Mouse (Mus musculus): Measurements from ENCODE around the gene Btnl4.

DNA sequence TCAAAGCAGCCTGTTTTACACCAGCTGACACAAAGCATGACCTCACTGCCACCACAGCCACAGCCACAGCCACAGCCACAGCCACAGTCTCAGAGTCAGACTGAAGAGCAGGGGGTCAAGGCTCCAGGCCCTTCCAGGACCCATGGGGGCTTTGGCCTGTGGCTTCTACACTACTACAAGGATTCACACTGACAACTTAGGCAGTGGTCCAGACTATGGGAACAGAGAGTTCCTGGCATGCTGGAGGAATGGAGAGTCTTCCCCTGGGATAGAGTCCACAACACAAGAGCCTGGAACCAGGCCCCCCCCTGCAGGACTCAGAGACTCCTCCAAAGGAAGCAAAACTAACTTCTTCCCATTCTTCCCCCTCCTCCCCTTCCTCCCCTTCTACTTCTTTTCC is 30.5 kb upstream of the Btnl4 start:
- TF ChIP-seq CTCF (IDR thresholded peaks at IDR 0.05; ENCODE audit: borderline replicate concordance, control insufficient read depth, extremely low read depth, insufficient read depth, low read length, poor library complexity) (no peak), POLR2A (IDR thresholded peaks at IDR 0.05; ENCODE audit: control insufficient read depth, extremely low read depth, insufficient read depth, low read length, poor library complexity) (no peak)

Measured in thymus, adult 2 months (tissue).